Mouse (Mus musculus): ENCODE data around the gene Mmrn1.

Mmrn1 gene

GRCm38 (mm10) chr6:60993386-60994108, 68.8 kb downstream of the Mmrn1 start:
- DNase-seq (ENCODE audit: low spot score) = no peak

- DNase-seq (ENCODE audit: low spot score) = no peak
Measured at GRCm38 (mm10) chr6:60994114-60994513, 69.3 kb downstream of the Mmrn1 start.

- DNase-seq (ENCODE audit: low spot score) = no peak
Measured at GRCm38 (mm10) chr6:60994521-60994920, 69.7 kb downstream of the Mmrn1 start.

- DNase-seq (ENCODE audit: low spot score) = no peak
Measured at GRCm38 (mm10) chr6:60995596-60995995, 70.8 kb downstream of the Mmrn1 start.

GRCm38 (mm10) chr6:60996328-60996727, 71.6 kb downstream of the Mmrn1 start:
- DNase-seq (ENCODE audit: low spot score) = no peak

GRCm38 (mm10) chr6:61001003-61001790, 76.4 kb downstream of the Mmrn1 start:
- no peak for DNase-seq (ENCODE audit: low spot score)

- DNase-seq (ENCODE audit: low spot score) = no peak
Measured at GRCm38 (mm10) chr6:61003916-61004765, 79.4 kb downstream of the Mmrn1 start.

GRCm38 (mm10) chr6:61013780-61014179, 89.0 kb downstream of the Mmrn1 start:
- DNase-seq (ENCODE audit: low spot score) = no peak

GRCm38 (mm10) chr6:61019689-61020088, 94.9 kb downstream of the Mmrn1 start:
- no peak for DNase-seq (ENCODE audit: low spot score)

- DNase-seq (ENCODE audit: low spot score) = no peak
Measured at GRCm38 (mm10) chr6:61020995-61021394, 96.2 kb downstream of the Mmrn1 start.

- no peak for DNase-seq (ENCODE audit: low spot score)
Measured at GRCm38 (mm10) chr6:61033251-61033650, 108.5 kb downstream of the Mmrn1 start.
